Mouse (Mus musculus): ENCODE data around the gene Ano9.

Ano9 gene

GRCm38 (mm10) chr7:141099911-141100691, 17.5 kb downstream of the Ano9 start, which contains the start of gene Sigirr:
Gene Sigirr (minus strand): TSS chr7:141100572.
- no peak for DNase-seq

- DNase-seq, result no peak
Observed at GRCm38 (mm10) chr7:141097177-141097576, 20.4 kb downstream of the Ano9 start.

GRCm38 (mm10) chr7:141096649-141097056, 21.0 kb downstream of the Ano9 start:
- no peak for DNase-seq

GRCm38 (mm10) chr7:141096021-141096420, 21.6 kb downstream of the Ano9 start:
- DNase-seq, result no peak

GRCm38 (mm10) chr7:141094487-141095205, 23.0 kb downstream of the Ano9 start:
- no peak for DNase-seq

- DNase-seq, result no peak
Observed at GRCm38 (mm10) chr7:141093950-141094349, 23.7 kb downstream of the Ano9 start.

GRCm38 (mm10) chr7:141092051-141092735, 25.4 kb downstream of the Ano9 start:
- peak; percentile 76 for DNase-seq

GRCm38 (mm10) chr7:141090228-141090627, 27.4 kb downstream of the Ano9 start:
- no peak for DNase-seq

GRCm38 (mm10) chr7:141088473-141088872, 29.1 kb downstream of the Ano9 start:
- DNase-seq, result no peak

GRCm38 (mm10) chr7:141087894-141088293, 29.7 kb downstream of the Ano9 start:
- DNase-seq, result no peak

GRCm38 (mm10) chr7:141079481-141080449, 37.8 kb downstream of the Ano9 start:
- DNase-seq, result no peak

GRCm38 (mm10) chr7:141078876-141079275, 38.7 kb downstream of the Ano9 start:
- DNase-seq, result no peak

GRCm38 (mm10) chr7:141077841-141078240, 39.8 kb downstream of the Ano9 start, which contains the start of gene Pkp3:
Gene Pkp3 (plus strand): TSS chr7:141078218.
- DNase-seq, result no peak

GRCm38 (mm10) chr7:141073782-141074181, 43.8 kb downstream of the Ano9 start:
- DNase-seq, result no peak

GRCm38 (mm10) chr7:141072017-141072745, 45.4 kb downstream of the Ano9 start:
- DNase-seq, result no peak

GRCm38 (mm10) chr7:141070058-141070862, 47.3 kb downstream of the Ano9 start:
- peak; percentile 58 for DNase-seq

GRCm38 (mm10) chr7:141068351-141068750, 49.3 kb downstream of the Ano9 start:
- no peak for DNase-seq

GRCm38 (mm10) chr7:141064576-141064975, 53.0 kb downstream of the Ano9 start:
- no peak for DNase-seq

GRCm38 (mm10) chr7:141064175-141064574, 53.4 kb downstream of the Ano9 start:
- no peak for DNase-seq

- DNase-seq, result no peak
Observed at GRCm38 (mm10) chr7:141063353-141063752, 54.3 kb downstream of the Ano9 start.

GRCm38 (mm10) chr7:141062525-141062924, 55.1 kb downstream of the Ano9 start:
- DNase-seq, result peak; percentile 58
